8 mouse cellular contexts compared by ENCODE assay signal in genomic region chr10:41489294-41489693, GRCm38 (mm10). TPM values are rescaled to one million over a fixed set of nuclear protein-coding genes. Genes with fewer than 3 reads are reported as not detected.
DNase-seq lines count a peak whose midpoint lies in the region; ATAC-seq and TF ChIP-seq lines count a peak whose summit lies in the region.

No protein-coding gene starts in this region.

- no peak overlapping the region for H3K27ac ChIP-seq in brown adipose tissue, adult 24 weeks (replicated peaks; ENCODE audit: low read depth, low read length)
- H3K27ac ChIP-seq in hindbrain, embryonic 16.5 days (ENCODE audit: low read depth, low read length), result no peak overlapping the region
- no peak overlapping the region for H3K27ac ChIP-seq in liver, embryonic 13.5 days

- no peaks in the 10 kb centered on the region for H3K9me3 ChIP-seq in hindbrain, embryonic 16.5 days (ENCODE audit: control insufficient read depth, low read length)
- H3K9me3 ChIP-seq in liver, embryonic 13.5 days (replicated peaks), result no peaks in the 10 kb centered on the region

- no peak for DNase-seq in liver, embryonic 13.5 days
- peak; percentile 79 for DNase-seq in yolk sac, embryonic 10.5 days (ENCODE audit: low spot score)
- DNase-seq in adrenal gland, postnatal 4 days (ENCODE audit: low spot score in 2 of 2), result no peak
- DNase-seq in thymus, postnatal 14 days, result no peak
- no peak for DNase-seq in frontal cortex, postnatal 36 days (ENCODE audit: low spot score in 2 of 2)

- H3K79me3 ChIP-seq in C2C12 (ENCODE audit: low read depth), result no peaks in the 10 kb centered on the region

- H3K4me1 ChIP-seq in brown adipose tissue, adult 24 weeks (ENCODE audit: control insufficient read depth, insufficient read depth, insufficient read length, low read length), result peaks cover 9% of the 10 kb centered on the region
- peaks cover 11% of the 10 kb centered on the region for H3K4me1 ChIP-seq in hindbrain, embryonic 16.5 days (ENCODE audit: control insufficient read depth, insufficient read depth, low read depth, low read length)
- peaks cover 24% of the 10 kb centered on the region for H3K4me1 ChIP-seq in liver, embryonic 13.5 days (replicated peaks)

- no peak for ATAC-seq in hindbrain, embryonic 16.5 days
- ATAC-seq in liver, embryonic 13.5 days (ENCODE audit: low read depth), result 0 out of 2 replicates have a peak, but pooled peaks have one; percentile 16

- peaks cover 16% of the 10 kb centered on the region for H3K36me3 ChIP-seq in C2C12 (ENCODE audit: control insufficient read depth, insufficient read depth)
- H3K36me3 ChIP-seq in hindbrain, embryonic 16.5 days (ENCODE audit: control insufficient read depth, insufficient read depth, low read length), result peaks cover 8% of the 10 kb centered on the region; the same call in 1 of the 2 replicates
- H3K36me3 ChIP-seq in liver, embryonic 13.5 days, result peaks cover 32% of the 10 kb centered on the region

- H3ac ChIP-seq in C2C12 (ENCODE audit: control insufficient read depth, insufficient read length, low read depth), result peak overlapping the region; percentile 31

- H3K4me2 ChIP-seq in hindbrain, embryonic 16.5 days (ENCODE audit: low read length), result peak overlapping the region; percentile 98
- H3K4me2 ChIP-seq in liver, embryonic 13.5 days, result peak overlapping the region; percentile 100

- peak overlapping the region; percentile 78 for H3K9ac ChIP-seq in hindbrain, embryonic 16.5 days (ENCODE audit: low read depth, low read length)
- H3K9ac ChIP-seq in liver, embryonic 13.5 days, result peak overlapping the region; percentile 68

- H3K27me3 ChIP-seq in C2C12 (ENCODE audit: control insufficient read depth, insufficient read depth, insufficient read length), result no peaks in the 10 kb centered on the region
- H3K27me3 ChIP-seq in hindbrain, embryonic 16.5 days (replicated peaks; ENCODE audit: control insufficient read depth, insufficient read depth, low read length), result no peaks in the 10 kb centered on the region
- peaks cover 15% of the 10 kb centered on the region for H3K27me3 ChIP-seq in liver, embryonic 13.5 days

- TF ChIP-seq CTCF in C2C12 (IDR thresholded peaks at IDR 0.05; ENCODE audit: control insufficient read depth, insufficient read depth, insufficient read length), result no peak

- 38% methylated on average over 8 of the region's 8 CpGs for WGBS in hindbrain, embryonic 16.5 days
- whole genome bisulfite sequencing in liver, embryonic 13.5 days (ENCODE audit: insufficient replicate concordance), result 56% methylated on average over 8 of the region's 8 CpGs

- H3K79me2 ChIP-seq in C2C12 (ENCODE audit: control insufficient read depth, insufficient read depth), result no peaks in the 10 kb centered on the region

- peak overlapping the region; percentile 46 for H3K4me3 ChIP-seq in C2C12 (ENCODE audit: insufficient read depth, poor library complexity, severe bottlenecking)
- H3K4me3 ChIP-seq in brown adipose tissue, adult 24 weeks (ENCODE audit: insufficient read depth, low read depth, low read length), result peak overlapping the region; percentile 70
- H3K4me3 ChIP-seq in hindbrain, embryonic 16.5 days (ENCODE audit: low read length), result peak overlapping the region; percentile 83
- H3K4me3 ChIP-seq in liver, embryonic 13.5 days (replicated peaks), result peak overlapping the region; percentile 71

TF ChIP-seq in C2C12, 6 proteins besides CTCF, POLR2A, EP300 and RAD21:
- TF ChIP-seq USF1 (IDR thresholded peaks at IDR 0.05; ENCODE audit: low read depth), result no peak
- TF ChIP-seq FOSL1 (IDR thresholded peaks at IDR 0.05; ENCODE audit: insufficient read depth, low read length, poor library complexity, severe bottlenecking), result no peak
- TF ChIP-seq CEBPB (IDR thresholded peaks at IDR 0.05; ENCODE audit: low read depth), result no peak
- TF ChIP-seq MYOG (IDR thresholded peaks at IDR 0.05; ENCODE audit: control insufficient read depth, extremely low read depth, insufficient read length), result no peak
- no peak for TF ChIP-seq MAX (IDR thresholded peaks at IDR 0.05)
- no peak for TF ChIP-seq MYOD1 (IDR thresholded peaks at IDR 0.05; ENCODE audit: control insufficient read depth, insufficient read length, low read depth)

RNA-seq across cellular contexts. Expression of gene Smpd2, which starts 0.9 kb away (rescaled TPM):
- 20.7 TPM for polyA plus RNA-seq in C2C12 (2012; fragmentation: generic; extraction: Trizol)
- 9.2 and 12.3 TPM in 2 replicates for polyA plus RNA-seq in brown adipose tissue, adult 24 weeks (2012; ENCODE audit: insufficient read depth, insufficient read length, missing spikeins)
- 46.5 and 52.9 TPM in 2 replicates for polyA plus RNA-seq in hindbrain, embryonic 16.5 days (2015; fragmentation: Nextera tagmentation; extraction: Ambion mirVana)
- polyA plus RNA-seq in liver, embryonic 13.5 days (2015; fragmentation: Nextera tagmentation; extraction: Ambion mirVana), result 9.8 and 11.2 TPM in 2 replicates
- total RNA-seq in adrenal gland, postnatal 4 days (2021), result 10 to 100 TPM; 44.0 to 45.6 TPM

RNA-seq across cellular contexts. Expression of gene Ppil6, which starts 0.9 kb away (rescaled TPM):
- polyA plus RNA-seq in C2C12 (2012; fragmentation: generic; extraction: Trizol), result 0.08 TPM
- polyA plus RNA-seq in brown adipose tissue, adult 24 weeks (2012; ENCODE audit: insufficient read depth, insufficient read length, missing spikeins), result 0.99 TPM in 1 of 2 replicates, not detected in the other
- 4.5 and 5.3 TPM in 2 replicates for polyA plus RNA-seq in hindbrain, embryonic 16.5 days (2015; fragmentation: Nextera tagmentation; extraction: Ambion mirVana)
- polyA plus RNA-seq in liver, embryonic 13.5 days (2015; fragmentation: Nextera tagmentation; extraction: Ambion mirVana), result not detected in 2 replicates
- 1 to 10 TPM; 2.1 to 2.2 TPM for total RNA-seq in adrenal gland, postnatal 4 days (2021)

RNA-seq across cellular contexts. Expression of gene Mical1, which starts 13.2 kb away (rescaled TPM):
- 27.7 TPM for polyA plus RNA-seq in C2C12 (2012; fragmentation: generic; extraction: Trizol)
- 2.8 and 4.8 TPM in 2 replicates for polyA plus RNA-seq in brown adipose tissue, adult 24 weeks (2012; ENCODE audit: insufficient read depth, insufficient read length, missing spikeins)
- 25.9 and 31.0 TPM in 2 replicates for polyA plus RNA-seq in hindbrain, embryonic 16.5 days (2015; fragmentation: Nextera tagmentation; extraction: Ambion mirVana)
- 6.0 and 6.1 TPM in 2 replicates for polyA plus RNA-seq in liver, embryonic 13.5 days (2015; fragmentation: Nextera tagmentation; extraction: Ambion mirVana)
- total RNA-seq in adrenal gland, postnatal 4 days (2021), result 10 to 100 TPM; 28.5 to 29.6 TPM

RNA-seq across cellular contexts. Expression of gene Cd164, which starts 29.9 kb away (rescaled TPM):
- polyA plus RNA-seq in C2C12 (2012; fragmentation: generic; extraction: Trizol), result 53.2 TPM
- polyA plus RNA-seq in brown adipose tissue, adult 24 weeks (2012; ENCODE audit: insufficient read depth, insufficient read length, missing spikeins), result 172 and 177 TPM in 2 replicates
- 57.2 and 62.9 TPM in 2 replicates for polyA plus RNA-seq in hindbrain, embryonic 16.5 days (2015; fragmentation: Nextera tagmentation; extraction: Ambion mirVana)
- polyA plus RNA-seq in liver, embryonic 13.5 days (2015; fragmentation: Nextera tagmentation; extraction: Ambion mirVana), result 61.1 and 80.0 TPM in 2 replicates
- total RNA-seq in adrenal gland, postnatal 4 days (2021), result 100 to 1,000 TPM; 195 to 202 TPM

RNA-seq across cellular contexts. Expression of gene Zbtb24, which starts 39.1 kb away (rescaled TPM):
- 5.7 TPM for polyA plus RNA-seq in C2C12 (2012; fragmentation: generic; extraction: Trizol)
- polyA plus RNA-seq in brown adipose tissue, adult 24 weeks (2012; ENCODE audit: insufficient read depth, insufficient read length, missing spikeins), result 4.7 and 6.0 TPM in 2 replicates
- 16.9 and 18.2 TPM in 2 replicates for polyA plus RNA-seq in hindbrain, embryonic 16.5 days (2015; fragmentation: Nextera tagmentation; extraction: Ambion mirVana)
- 5.2 and 5.7 TPM in 2 replicates for polyA plus RNA-seq in liver, embryonic 13.5 days (2015; fragmentation: Nextera tagmentation; extraction: Ambion mirVana)
- total RNA-seq in adrenal gland, postnatal 4 days (2021), result 10 to 100 TPM; 24.5 to 28.0 TPM
